Mouse (Mus musculus) liver, embryonic 15.5 days (tissue): ENCODE results near the gene Donson. TPM values are rescaled to one million over a fixed set of nuclear protein-coding genes. Genes with fewer than 3 reads are reported as not detected.
"Not testable (repeated sequence)": the region's sequence is repeated elsewhere in the genome, so short reads cannot be mapped to it uniquely, and the experiment has no call there.

Source experiments
- ATAC-seq: fragments of 200-750 bp; cut with Nextera tagmentation; 2 replicates; pipeline ENCODE4 v1.8.0; 2017; ENCODE audit warnings: moderate number of reproducible peaks, mild to moderate bottlenecking, moderate library complexity; ENCODE audit not compliant: insufficient read depth
- H3K27ac ChIP-seq: fragments of 300-500 bp; sonication (generic); replicated peaks from 2 replicates; pipeline ENCODE4 v1.5.1; 2015; ENCODE audit warnings: mild to moderate bottlenecking, inconsistent platforms
- H3K27me3 ChIP-seq: fragments of 300-500 bp; sonication (generic); 2 replicates; pipeline ENCODE4 v1.6.1; 2015; ENCODE audit warnings: mild to moderate bottlenecking, inconsistent platforms
- H3K36me3 ChIP-seq: fragments of 300-500 bp; sonication (generic); replicated peaks from 2 replicates; pipeline ENCODE4 v1.6.1; 2015; ENCODE audit warnings: moderate library complexity, mild to moderate bottlenecking, inconsistent platforms
- H3K4me1 ChIP-seq: fragments of 300-500 bp; sonication (generic); replicated peaks from 2 replicates; pipeline ENCODE4 v1.6.1; 2015; ENCODE audit warnings: inconsistent platforms
- H3K4me2 ChIP-seq: fragments of 300-500 bp; sonication (generic); 2 replicates; pipeline ENCODE4 v1.6.1; 2015; ENCODE audit warnings: moderate library complexity, mild to moderate bottlenecking, inconsistent platforms
- H3K4me3 ChIP-seq: fragments of 300-500 bp; sonication (generic); replicated peaks from 2 replicates; pipeline ENCODE4 v1.5.1; 2015; ENCODE audit warnings: mild to moderate bottlenecking, inconsistent platforms
- H3K9ac ChIP-seq: fragments of 300-500 bp; sonication (generic); 2 replicates; pipeline ENCODE4 v1.6.1; 2015; ENCODE audit warnings: moderate library complexity, mild to moderate bottlenecking, inconsistent platforms
- H3K9me3 ChIP-seq: fragments of 300-500 bp; sonication (generic); replicated peaks from 2 replicates; pipeline ENCODE4 v1.6.1; 2016; ENCODE audit warnings: inconsistent platforms
- WGBS: fragments of 180-500 bp; shearing (Covaris S2); methylation state at CpG from one replicate; pipeline ENCODE4 v1.1.7; 2015; ENCODE audit warnings: mixed read lengths; ENCODE audit not compliant: insufficient replicate concordance; 5-methylcytosine and 5-hydroxymethylcytosine counted together
- polyA plus RNA-seq: library from polyadenylated mRNA; unstranded; fragments of >200 nt; fragmentation: Nextera tagmentation; extraction: Ambion mirVana; gene quantifications from 2 replicates; pipeline ENCODE4 v1.2.1, GENCODE M21; 2015

The Donson gene
- polyA plus RNA-seq, 1 experiment from 2014 or later = 32.8 TPM

DNA sequence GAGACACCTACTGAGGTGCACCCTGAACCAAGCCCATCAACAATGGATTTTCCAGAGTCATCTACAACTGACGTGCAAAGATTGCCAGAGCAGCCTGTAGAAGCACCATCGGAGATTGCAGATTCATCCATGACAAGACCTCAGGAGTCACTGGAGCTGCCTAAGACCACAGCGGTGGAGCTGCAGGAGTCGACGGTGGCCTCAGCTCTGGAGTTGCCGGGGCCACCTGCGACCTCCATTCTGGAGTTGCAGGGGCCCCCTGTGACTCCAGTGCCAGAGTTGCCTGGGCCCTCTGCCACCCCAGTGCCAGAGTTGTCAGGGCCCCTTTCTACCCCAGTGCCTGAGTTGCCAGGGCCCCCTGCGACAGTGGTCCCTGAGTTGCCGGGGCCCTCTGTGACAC is 33.3 kb downstream of the Donson start:
- no peak for ATAC-seq
- peaks cover 14% of the 10 kb centered on the region for H3K4me1 ChIP-seq
- no peak overlapping the region for H3K9ac ChIP-seq
- no peaks in the 10 kb centered on the region for H3K27me3 ChIP-seq
- 93% methylated on average over 9 of the region's 9 CpGs for WGBS
- H3K27ac ChIP-seq = no peak overlapping the region
- peaks cover 88% of the 10 kb centered on the region for H3K36me3 ChIP-seq
- H3K4me2 ChIP-seq = no peak overlapping the region
- no peak overlapping the region for H3K4me3 ChIP-seq
- H3K9me3 ChIP-seq = no peaks in the 10 kb centered on the region

DNA sequence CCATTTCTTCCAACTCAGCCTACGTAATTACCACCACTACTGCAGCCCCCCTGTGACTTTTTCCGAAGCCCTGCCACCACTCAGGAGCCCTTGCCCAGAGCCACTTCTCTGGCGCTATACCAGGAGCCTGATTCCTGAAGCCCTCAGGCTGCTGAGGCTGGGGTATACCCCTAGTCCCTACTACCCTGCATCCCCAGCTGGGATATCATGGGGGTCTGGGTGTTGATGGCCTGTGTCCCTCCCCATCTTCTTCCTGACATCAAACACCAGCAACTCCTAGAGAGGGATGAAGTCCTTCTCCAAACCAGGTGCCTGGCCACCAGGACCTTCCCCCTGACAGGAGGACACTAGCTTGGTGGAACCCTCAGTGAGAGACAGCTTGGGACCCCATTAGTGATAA is 36.4 kb downstream of the Donson start:
- Histone ChIP-seq H3K9ac (no peak overlapping the region), H3K36me3 (peaks cover 57% of the 10 kb centered on the region), H3K4me2 (no peak overlapping the region), H3K27me3 (no peaks in the 10 kb centered on the region), H3K4me1 (peaks cover 24% of the 10 kb centered on the region), H3K4me3 (no peak overlapping the region), H3K9me3 (no peaks in the 10 kb centered on the region), H3K27ac (no peak overlapping the region)
- WGBS = 87% methylated on average over 3 of the region's 3 CpGs
- ATAC-seq = no peak

DNA sequence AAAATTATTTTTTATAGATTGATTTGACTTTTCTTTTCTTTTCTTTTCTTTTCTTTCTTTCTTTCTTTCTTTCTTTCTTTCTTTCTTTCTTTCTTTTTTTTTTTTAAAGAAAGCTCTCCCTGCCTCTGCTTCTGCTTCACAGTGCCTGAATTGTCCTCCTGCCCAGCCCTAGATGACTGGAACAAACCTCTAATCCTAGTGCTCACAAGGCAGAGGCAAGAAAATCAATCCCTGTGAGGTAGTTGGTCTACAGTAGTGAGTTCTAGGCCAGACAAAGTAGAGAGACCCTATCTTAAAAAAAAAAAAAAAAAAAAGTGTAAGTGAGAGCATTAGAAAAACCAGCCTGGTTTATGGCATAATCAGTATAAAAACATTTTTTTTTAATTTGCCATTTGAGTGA is 38.8 kb downstream of the Donson start:
- Histone ChIP-seq H3K27ac (no peak overlapping the region), H3K4me3 (no peak overlapping the region), H3K9me3 (no peaks in the 10 kb centered on the region), H3K27me3 (no peaks in the 10 kb centered on the region), H3K4me2 (peak overlapping the region; percentile 41), H3K9ac (no peak overlapping the region), H3K4me1 (peaks cover 36% of the 10 kb centered on the region), H3K36me3 (peaks cover 33% of the 10 kb centered on the region)
- ATAC-seq = no peak

DNA sequence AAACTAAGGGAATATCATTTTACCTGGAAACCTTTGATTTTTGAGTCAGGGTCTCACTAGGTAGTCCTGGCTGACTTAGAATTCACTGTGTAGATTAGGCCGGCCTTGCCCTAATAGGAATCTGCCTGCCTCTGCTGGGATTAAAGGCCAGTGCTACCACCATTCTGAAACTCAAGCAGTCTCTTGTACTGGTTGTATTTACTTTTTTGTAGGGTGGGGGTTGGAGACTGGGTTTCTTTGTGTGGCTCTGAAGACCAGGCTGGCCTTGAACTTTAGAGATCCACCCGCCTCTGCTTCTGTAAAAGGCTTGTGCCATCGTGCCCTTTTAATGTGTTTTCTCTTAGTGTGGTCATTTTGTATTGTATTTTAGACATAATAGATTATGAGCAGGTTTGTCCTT is 39.3 kb downstream of the Donson start:
- Histone ChIP-seq H3K27me3 (no peaks in the 10 kb centered on the region), H3K4me1 (peaks cover 41% of the 10 kb centered on the region), H3K4me2 (peak overlapping the region; percentile 71), H3K4me3 (peak overlapping the region; percentile 83), H3K9ac (peak overlapping the region; percentile 49), H3K36me3 (peaks cover 28% of the 10 kb centered on the region), H3K27ac (peak overlapping the region; percentile 7; the same call in 1 of the 2 replicates), H3K9me3 (no peaks in the 10 kb centered on the region)
- ATAC-seq = no peak
- 35% methylated on average over 3 of the region's 3 CpGs for WGBS

DNA sequence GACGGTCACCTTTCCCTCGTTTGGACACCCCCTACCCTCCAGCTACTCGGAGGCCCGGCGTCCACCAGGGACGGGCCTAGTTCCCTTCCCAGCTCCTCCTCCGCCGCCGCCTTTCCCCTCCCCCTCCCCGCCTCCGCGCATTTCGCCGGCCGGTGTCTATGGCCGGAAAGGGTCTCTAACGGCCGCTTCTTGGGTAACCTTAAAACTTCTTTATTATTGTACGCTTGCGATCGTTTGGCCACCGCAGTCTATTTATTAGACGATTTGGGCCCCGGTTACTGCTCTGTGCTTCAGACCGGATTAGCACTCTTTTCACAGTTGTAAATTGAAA is 40.4 kb downstream of the Donson start:
- Histone ChIP-seq H3K4me3 (peak overlapping the region; percentile 83), H3K9me3 (no peaks in the 10 kb centered on the region), H3K27ac (peak overlapping the region; percentile 100), H3K4me2 (peak overlapping the region; percentile 100), H3K9ac (peak overlapping the region; percentile 88), H3K27me3 (no peaks in the 10 kb centered on the region), H3K4me1 (peaks cover 49% of the 10 kb centered on the region), H3K36me3 (peaks cover 22% of the 10 kb centered on the region)
- peak; percentile 70 for ATAC-seq
- WGBS = under 1% methylated on average over 25 of the region's 25 CpGs

DNA sequence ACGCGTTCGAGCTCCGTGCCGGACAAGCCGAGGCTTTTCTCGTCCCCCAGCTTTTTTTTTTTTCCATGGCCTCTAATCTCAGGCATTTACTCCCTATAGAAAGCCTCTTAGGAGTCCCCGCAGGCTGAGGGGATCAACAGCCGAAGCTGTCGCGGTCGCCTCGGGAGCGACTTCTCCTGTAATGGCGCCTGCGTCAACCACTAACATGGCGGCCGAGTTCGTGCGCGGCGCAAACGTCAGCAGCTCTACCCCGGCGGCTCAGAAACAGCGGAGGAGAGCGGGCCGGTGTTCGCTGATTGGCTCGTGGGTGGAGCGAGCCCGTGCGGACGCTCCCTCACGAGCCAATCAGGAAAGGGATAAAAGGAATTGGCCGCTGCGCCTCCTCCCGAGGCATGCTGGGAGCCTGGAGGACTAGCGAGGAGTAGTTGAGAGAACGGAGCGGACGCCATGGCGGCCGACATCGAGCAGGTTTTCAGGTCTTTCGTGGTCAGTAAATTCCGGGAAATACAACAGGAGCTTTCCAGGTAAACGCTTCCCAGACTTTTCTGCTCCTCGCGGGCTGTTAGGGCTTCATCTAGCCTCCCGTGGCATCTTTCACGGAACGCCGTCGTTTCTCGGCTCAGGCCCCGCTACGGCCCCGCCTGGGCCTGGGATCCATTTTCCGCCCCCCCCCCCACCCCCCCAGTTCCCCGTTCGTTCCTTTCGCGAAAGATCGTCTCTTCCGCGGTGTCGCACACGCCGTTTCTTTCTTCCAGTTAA is 40.9 kb downstream of the Donson start, which contains the start of gene Son:
TSS of gene Son (plus strand) at position 46 of the 759 bp plus-strand sequence.
- H3K9me3 ChIP-seq = no peaks in the 10 kb centered on the region
- peak within 1 kb of the TSS; percentile 100 for H3K4me2 ChIP-seq
- under 1% methylated on average over 70 of the region's 70 CpGs for WGBS
- no peaks in the 10 kb centered on the region for H3K27me3 ChIP-seq
- peak; percentile 89 for ATAC-seq
- H3K4me3 ChIP-seq = peak within 1 kb of the TSS; percentile 83
- peak within 1 kb of the TSS; percentile 100 for H3K27ac ChIP-seq
- peaks cover 27% of the 10 kb centered on the region for H3K36me3 ChIP-seq
- peak within 1 kb of the TSS; percentile 88 for H3K9ac ChIP-seq
- H3K4me1 ChIP-seq = peaks cover 51% of the 10 kb centered on the region

DNA sequence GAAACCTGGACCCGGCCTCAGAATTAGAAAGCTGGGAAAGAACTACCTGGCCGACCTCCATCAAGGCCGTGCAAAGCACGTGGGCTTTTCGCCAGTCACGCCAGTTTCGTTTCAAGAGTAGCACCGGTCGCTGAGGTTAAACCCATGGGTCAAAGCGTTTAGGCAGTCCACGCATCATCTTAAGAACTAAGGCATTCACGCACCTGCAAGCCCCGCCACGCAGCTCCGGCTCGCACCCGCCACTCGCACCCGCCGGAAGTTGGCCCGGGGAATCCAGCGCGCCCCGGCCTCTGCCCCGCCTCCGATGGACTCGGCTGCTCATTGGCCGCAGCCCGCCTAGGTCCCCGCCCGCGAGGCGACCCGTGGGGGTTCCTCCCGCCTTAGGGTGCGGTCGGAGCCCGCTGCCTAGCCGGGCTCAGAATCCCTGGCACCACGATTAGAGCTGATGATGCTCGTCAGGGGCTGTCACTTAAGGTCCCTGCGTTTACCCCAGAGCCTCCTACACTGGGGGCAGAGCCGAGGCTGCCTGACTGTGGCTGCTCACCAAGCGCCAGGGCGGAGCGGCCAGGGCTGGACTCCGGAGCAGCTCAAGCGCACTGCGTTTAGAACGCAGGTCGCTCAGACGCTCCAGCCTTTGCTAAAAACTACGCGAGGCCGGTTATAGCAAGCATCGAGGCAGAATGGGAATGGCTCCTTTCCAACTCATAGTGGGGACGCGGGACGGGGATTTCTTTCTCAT is 41.7 kb downstream of the Donson start, which contains the start of gene Gart:
TSS of gene Gart (minus strand) at position 272 of the 739 bp plus-strand sequence.
- Histone ChIP-seq H3K4me3 (peak within 1 kb of the TSS; percentile 83), H3K9ac (peak within 1 kb of the TSS; percentile 88), H3K27me3 (no peaks in the 10 kb centered on the region), H3K4me1 (peaks cover 44% of the 10 kb centered on the region), H3K36me3 (peaks cover 27% of the 10 kb centered on the region), H3K27ac (peak within 1 kb of the TSS; percentile 100), H3K4me2 (peak within 1 kb of the TSS; percentile 100), H3K9me3 (no peaks in the 10 kb centered on the region)
- peak; percentile 82 for ATAC-seq
- under 1% methylated on average over 59 of the region's 59 CpGs for WGBS

DNA sequence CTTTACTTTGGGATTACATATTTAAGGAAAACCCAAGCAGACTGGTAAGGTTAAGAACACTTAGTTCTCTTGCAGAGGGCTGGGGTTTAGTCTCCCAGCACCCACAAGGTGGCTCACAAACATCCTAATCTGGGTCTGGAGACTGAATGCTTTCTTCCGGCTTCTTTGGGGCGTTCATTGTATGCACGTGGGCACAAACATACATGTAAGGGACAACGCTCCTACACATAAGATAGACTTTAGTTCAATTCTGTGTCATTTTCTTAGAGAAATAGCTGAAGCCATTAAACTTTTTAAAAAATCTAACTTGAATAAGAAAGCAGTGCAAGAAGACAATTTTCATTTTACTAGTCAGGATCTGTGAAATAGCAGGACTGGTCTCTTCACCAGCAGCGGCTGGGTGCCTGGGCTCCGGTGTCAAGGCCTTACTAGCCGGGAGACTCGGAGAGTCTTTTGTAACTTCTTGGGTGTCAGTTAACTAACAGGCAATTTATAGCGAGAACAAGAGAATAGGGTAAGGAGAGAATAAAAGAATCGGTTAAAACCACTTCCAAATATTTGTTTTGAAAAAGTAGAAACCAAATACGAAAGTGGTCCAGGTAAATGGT is 42.5 kb downstream of the Donson start:
- Histone ChIP-seq H3K4me3 (peak overlapping the region; percentile 83), H3K4me2 (peak overlapping the region; percentile 100), H3K4me1 (peaks cover 43% of the 10 kb centered on the region), H3K9ac (peak overlapping the region; percentile 87), H3K9me3 (no peaks in the 10 kb centered on the region), H3K27me3 (no peaks in the 10 kb centered on the region), H3K36me3 (peaks cover 28% of the 10 kb centered on the region), H3K27ac (peak overlapping the region; percentile 100)
- no peak for ATAC-seq
- whole genome bisulfite sequencing = under 1% methylated on average over 11 of the region's 11 CpGs

DNA sequence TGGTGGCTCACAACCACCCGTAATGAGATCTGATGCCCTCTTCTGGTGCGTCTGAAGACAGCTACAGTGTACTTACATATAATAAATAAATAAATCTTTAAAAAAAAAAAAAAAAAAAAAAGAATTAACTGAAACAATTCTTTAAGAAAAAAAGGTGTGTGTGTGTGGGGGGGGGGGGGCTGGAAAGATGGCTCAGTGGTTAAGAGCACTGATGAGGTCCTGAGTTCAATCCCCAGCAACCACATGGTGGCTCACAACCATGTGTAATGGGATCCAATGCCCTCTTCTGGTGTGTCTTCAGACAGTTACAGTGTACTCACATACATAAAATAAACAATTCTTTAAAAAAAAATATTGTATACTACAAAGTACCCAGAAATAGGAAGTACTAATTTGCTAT is 43.1 kb downstream of the Donson start:
- 0% methylated on average over 1 of the region's 2 CpGs for WGBS
- H3K4me3 ChIP-seq = peak overlapping the region; percentile 27; the same call in 1 of the 2 replicates
- not testable (repeated sequence) for H3K9ac ChIP-seq, H3K9me3 ChIP-seq, H3K27me3 ChIP-seq, H3K27ac ChIP-seq, ATAC-seq
- peak overlapping the region; percentile 100 for H3K4me2 ChIP-seq
- H3K4me1 ChIP-seq = peaks cover 40% of the 10 kb centered on the region
- peaks cover 32% of the 10 kb centered on the region for H3K36me3 ChIP-seq

DNA sequence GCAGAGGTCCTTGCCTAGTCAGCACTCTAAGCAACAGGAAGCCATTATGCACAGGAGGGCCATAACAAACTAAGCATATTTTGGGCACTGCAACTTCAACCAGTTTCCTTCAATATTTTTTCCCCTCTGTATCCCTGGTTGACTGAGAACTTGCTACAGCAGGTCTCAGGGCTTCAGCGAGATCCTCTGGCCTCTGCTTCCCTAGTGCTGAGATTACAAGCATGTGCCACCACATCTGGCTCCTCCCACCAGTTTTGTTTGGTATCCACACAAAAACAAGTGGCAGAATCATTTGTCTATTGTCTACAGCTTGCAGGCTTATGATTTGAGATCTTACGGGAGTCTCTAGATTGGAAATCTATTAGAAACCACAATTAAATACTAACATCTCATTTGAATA is 43.7 kb downstream of the Donson start:
- peaks cover 37% of the 10 kb centered on the region for H3K36me3 ChIP-seq
- H3K9me3 ChIP-seq = no peaks in the 10 kb centered on the region
- no peaks in the 10 kb centered on the region for H3K27me3 ChIP-seq
- peak overlapping the region; percentile 23; the same call in 1 of the 2 replicates for H3K4me2 ChIP-seq
- WGBS = 42% methylated on average over 2 of the region's 2 CpGs
- peaks cover 37% of the 10 kb centered on the region for H3K4me1 ChIP-seq
- no peak overlapping the region for H3K9ac ChIP-seq
- no peak for ATAC-seq
- no peak overlapping the region for H3K27ac ChIP-seq
- no peak overlapping the region for H3K4me3 ChIP-seq

DNA sequence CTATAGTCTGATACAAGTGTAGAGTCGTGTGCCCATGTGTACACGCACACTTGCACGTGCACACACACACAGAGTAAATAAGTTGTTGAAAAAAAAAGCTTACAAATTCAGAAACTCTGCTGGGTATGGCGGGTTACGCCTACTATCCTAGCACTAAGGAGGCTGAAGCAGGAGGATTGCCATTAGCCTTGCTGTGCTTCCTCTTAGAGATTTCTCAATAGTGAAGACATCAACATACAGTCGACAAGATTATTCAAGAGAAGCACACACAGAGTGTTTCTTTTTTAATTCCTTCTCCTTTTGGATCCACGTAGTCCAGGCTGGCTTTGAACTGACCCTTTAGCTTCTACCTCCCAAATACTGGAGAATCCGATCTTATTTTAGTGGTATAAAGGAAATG is 48.4 kb downstream of the Donson start:
- ATAC-seq = no peak
- Histone ChIP-seq H3K4me3 (no peak overlapping the region), H3K9ac (no peak overlapping the region), H3K4me2 (no peak overlapping the region), H3K27ac (no peak overlapping the region), H3K4me1 (peaks cover 22% of the 10 kb centered on the region), H3K9me3 (no peaks in the 10 kb centered on the region), H3K36me3 (peaks cover 82% of the 10 kb centered on the region), H3K27me3 (no peaks in the 10 kb centered on the region)
- WGBS = 82% methylated on average over 8 of the region's 8 CpGs
